8 mouse cellular contexts compared by ENCODE assay signal in the genomic region with DNA sequence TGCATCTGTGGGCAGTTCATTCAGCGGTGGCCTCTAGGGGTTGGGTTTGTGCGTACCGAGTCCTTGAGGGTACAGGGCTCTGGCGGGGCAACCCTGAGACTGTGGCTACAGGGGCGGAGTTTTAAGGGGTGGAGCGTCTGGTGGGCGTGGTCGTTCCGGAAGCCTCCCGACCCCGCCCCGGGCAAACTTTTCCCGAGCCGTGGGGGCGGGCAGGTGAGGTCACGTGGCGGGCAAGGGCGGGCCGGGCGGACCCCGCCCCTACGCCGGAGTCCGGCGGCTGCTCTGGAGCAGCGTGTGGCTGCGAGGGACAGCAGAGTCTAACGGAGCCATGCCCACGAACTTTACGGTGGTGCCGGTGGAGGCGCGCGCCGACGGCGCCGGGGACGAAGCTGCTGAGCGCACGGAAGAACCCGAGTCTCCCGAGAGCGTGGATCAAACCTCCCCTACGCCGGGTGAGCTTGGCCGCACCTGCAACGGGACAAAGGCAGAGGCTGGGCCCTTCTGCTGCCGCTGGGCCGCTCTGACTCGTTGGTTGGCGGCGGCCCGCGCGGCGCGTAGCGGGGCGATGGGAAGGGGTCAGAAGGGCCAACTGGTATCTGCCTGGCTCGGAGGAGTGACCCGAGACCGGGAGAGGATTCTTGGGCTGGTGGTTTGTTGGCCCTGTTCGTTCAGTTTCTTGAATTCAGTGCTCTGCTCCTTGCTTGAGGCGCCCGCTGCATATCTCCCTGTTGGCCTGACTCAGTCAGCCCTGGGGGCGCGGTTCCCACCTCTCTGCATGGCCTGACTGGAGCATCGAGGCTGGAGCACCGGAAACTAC. TPM values are rescaled to one million over a fixed set of nuclear protein-coding genes. Genes with fewer than 3 reads are reported as not detected.
DNase-seq lines count a peak whose midpoint lies in the region; ATAC-seq and TF ChIP-seq lines count a peak whose summit lies in the region.

No protein-coding gene starts in this region.

- H3ac ChIP-seq in C2C12 (ENCODE audit: control insufficient read depth, insufficient read length, low read depth): peak overlapping the region; percentile 96

- H3K79me3 ChIP-seq in C2C12 (ENCODE audit: low read depth): peaks cover 47% of the 10 kb centered on the region

- peak overlapping the region; percentile 60 for H3K4me3 ChIP-seq in C2C12 (ENCODE audit: insufficient read depth, poor library complexity, severe bottlenecking)
- H3K4me3 ChIP-seq in heart, embryonic 14.5 days (ENCODE audit: control insufficient read depth in 1 of 2, insufficient read depth in 1 of 2, low read depth in 1 of 2, low read length in 2 of 2): peak overlapping the region; percentile 74 to 81
- H3K4me3 ChIP-seq in kidney, postnatal 0 days (replicated peaks; ENCODE audit: low read depth, low read length): peak overlapping the region; percentile 63
- peak overlapping the region; percentile 65 for H3K4me3 ChIP-seq in neural tube, embryonic 13.5 days

- no peaks in the 10 kb centered on the region for H3K9me3 ChIP-seq in heart, embryonic 14.5 days (ENCODE audit: control insufficient read depth, low read length)
- no peaks in the 10 kb centered on the region for H3K9me3 ChIP-seq in kidney, postnatal 0 days (replicated peaks; ENCODE audit: low read length)
- H3K9me3 ChIP-seq in neural tube, embryonic 13.5 days: no peaks in the 10 kb centered on the region

- no peak for TF ChIP-seq CTCF in C2C12 (IDR thresholded peaks at IDR 0.05; ENCODE audit: control insufficient read depth, insufficient read depth, insufficient read length)
- TF ChIP-seq CTCF in kidney, postnatal 0 days (IDR thresholded peaks at IDR 0.05; ENCODE audit: low read depth): peak; percentile 19; the same call in 1 of the 2 replicates

- no peaks in the 10 kb centered on the region for H3K36me3 ChIP-seq in C2C12 (ENCODE audit: control insufficient read depth, insufficient read depth)
- peaks cover 4% of the 10 kb centered on the region; the same call in 1 of the 2 replicates for H3K36me3 ChIP-seq in heart, embryonic 14.5 days (ENCODE audit: control insufficient read depth, insufficient read depth, low read length)
- H3K36me3 ChIP-seq in kidney, postnatal 0 days (ENCODE audit: insufficient read depth, low read length): no peaks in the 10 kb centered on the region
- H3K36me3 ChIP-seq in neural tube, embryonic 13.5 days: no peaks in the 10 kb centered on the region

- peak overlapping the region; percentile 72 to 92 for H3K27ac ChIP-seq in heart, embryonic 14.5 days (replicated peaks in 1 of 2; ENCODE audit: control insufficient read depth in 1 of 2, insufficient read depth in 1 of 2, low read depth in 2 of 2, low read length in 2 of 2)
- peak overlapping the region; percentile 70 for H3K27ac ChIP-seq in kidney, postnatal 0 days
- 0 out of 2 replicates have a peak overlapping the region, but pooled peaks have one; percentile 23 for H3K27ac ChIP-seq in neural tube, embryonic 13.5 days (replicated peaks)

- WGBS in heart, embryonic 14.5 days: under 1% methylated on average over 70 of the region's 70 CpGs
- WGBS in kidney, postnatal 0 days: under 1% methylated on average over 69 of the region's 70 CpGs
- WGBS in neural tube, embryonic 13.5 days: under 1% methylated on average over 70 of the region's 70 CpGs

- ATAC-seq in erythroid progenitor cell, adult 5-6 weeks (replicated peaks; ENCODE audit: low FRiP score, poor library complexity, severe bottlenecking): peak; percentile 70
- peak; percentile 90 for ATAC-seq in heart, embryonic 14.5 days (ENCODE audit: insufficient number of reproducible peaks, insufficient read depth, low FRiP score, low read depth)
- ATAC-seq in kidney, postnatal 0 days (replicated peaks; ENCODE audit: low FRiP score, low read depth): peak; percentile 93
- peak; percentile 85 for ATAC-seq in neural tube, embryonic 13.5 days (ENCODE audit: low read depth)

- no peaks in the 10 kb centered on the region for H3K27me3 ChIP-seq in C2C12 (ENCODE audit: control insufficient read depth, insufficient read depth, insufficient read length)
- no peaks in the 10 kb centered on the region for H3K27me3 ChIP-seq in heart, embryonic 14.5 days (ENCODE audit: control insufficient read depth, insufficient read depth, low read length)
- no peaks in the 10 kb centered on the region for H3K27me3 ChIP-seq in kidney, postnatal 0 days (ENCODE audit: insufficient read depth, low read length)
- no peaks in the 10 kb centered on the region for H3K27me3 ChIP-seq in neural tube, embryonic 13.5 days

- peak overlapping the region; percentile 93 for H3K4me2 ChIP-seq in heart, embryonic 14.5 days (ENCODE audit: low read length)
- peak overlapping the region; percentile 94 for H3K4me2 ChIP-seq in kidney, postnatal 0 days (ENCODE audit: low read length)
- H3K4me2 ChIP-seq in neural tube, embryonic 13.5 days: peak overlapping the region; percentile 89

- H3K9ac ChIP-seq in heart, embryonic 14.5 days (ENCODE audit: low read length): peak overlapping the region; percentile 94
- peak overlapping the region; percentile 71 for H3K9ac ChIP-seq in kidney, postnatal 0 days (ENCODE audit: low read depth, low read length)
- H3K9ac ChIP-seq in neural tube, embryonic 13.5 days: peak overlapping the region; percentile 80

- H3K79me2 ChIP-seq in C2C12 (ENCODE audit: control insufficient read depth, insufficient read depth): peaks cover 51% of the 10 kb centered on the region

- peaks cover 28 to 53% of the 10 kb centered on the region in 2 experiments for H3K4me1 ChIP-seq in heart, embryonic 14.5 days (ENCODE audit: control insufficient read depth in 2 of 2, insufficient read depth in 2 of 2, low read length in 2 of 2)
- peaks cover 6% of the 10 kb centered on the region for H3K4me1 ChIP-seq in kidney, postnatal 0 days (replicated peaks; ENCODE audit: insufficient read depth, low read length)
- H3K4me1 ChIP-seq in neural tube, embryonic 13.5 days (replicated peaks): peaks cover 48% of the 10 kb centered on the region

- DNase-seq in adrenal gland, adult 18-20 months (ENCODE audit: low spot score in 2 of 2): peak; percentile 94 to 95
- peak; percentile 94 for DNase-seq in kidney, postnatal 0 days (ENCODE audit: low spot score)
- DNase-seq in lung, adult 18-20 months: peak; percentile 93 to 95
- peak; percentile 87 for DNase-seq in testis, postnatal 14 days (ENCODE audit: low spot score)

TF ChIP-seq in C2C12, 6 proteins besides CTCF, POLR2A, EP300 and RAD21:
- peak; percentile 92 for TF ChIP-seq USF1 (IDR thresholded peaks at IDR 0.05; ENCODE audit: low read depth)
- TF ChIP-seq MAX (IDR thresholded peaks at IDR 0.05): peak; percentile 75
- TF ChIP-seq MYOD1 (IDR thresholded peaks at IDR 0.05; ENCODE audit: control insufficient read depth, insufficient read length, low read depth): no peak
- no peak for TF ChIP-seq FOSL1 (IDR thresholded peaks at IDR 0.05; ENCODE audit: insufficient read depth, low read length, poor library complexity, severe bottlenecking)
TF ChIP-seq in C2C12: peak in this region for 2.

RNA-seq across cellular contexts. Expression of a gene that starts 30.8 kb away (rescaled TPM):
- polyA plus RNA-seq in C2C12 (2012; fragmentation: generic; extraction: Trizol): 28.7 TPM
- total RNA-seq in adrenal gland, adult 18-20 months (2021): 10 to 100 TPM; 33.1 to 38.4 TPM
- 1.7 and 4.3 TPM in 2 replicates for total RNA-seq in erythroid progenitor cell, adult 5-6 weeks (2015; ENCODE audit: low replicate concordance)
- 1.1 and 1.5 TPM in 2 replicates for total RNA-seq in erythroid progenitor cell, adult 5-6 weeks (2017; ENCODE audit: low replicate concordance)
- 39.4 and 44.1 TPM in 2 replicates for polyA plus RNA-seq in heart, embryonic 14.5 days (2014; fragmentation: Nextera tagmentation; extraction: Ambion mirVana)
- 14.7 and 16.1 TPM in 2 replicates for polyA plus RNA-seq in kidney, postnatal 0 days (2015; fragmentation: Nextera tagmentation; extraction: Ambion mirVana)
- polyA plus RNA-seq in neural tube, embryonic 13.5 days (2015; fragmentation: Nextera tagmentation; extraction: Ambion mirVana): 13.4 and 13.6 TPM in 2 replicates

RNA-seq across cellular contexts. Expression of a gene that starts 59.0 kb away (rescaled TPM):
- not detected for polyA plus RNA-seq in C2C12 (2012; fragmentation: generic; extraction: Trizol)
- total RNA-seq in adrenal gland, adult 18-20 months (2021): under 1 TPM; 0.35 to 0.36 TPM
- total RNA-seq in erythroid progenitor cell, adult 5-6 weeks (2015; ENCODE audit: low replicate concordance): not detected in 2 replicates
- not detected in 2 replicates for total RNA-seq in erythroid progenitor cell, adult 5-6 weeks (2017; ENCODE audit: low replicate concordance)
- polyA plus RNA-seq in heart, embryonic 14.5 days (2014; fragmentation: Nextera tagmentation; extraction: Ambion mirVana): not detected in 2 replicates
- 5.7 and 5.9 TPM in 2 replicates for polyA plus RNA-seq in kidney, postnatal 0 days (2015; fragmentation: Nextera tagmentation; extraction: Ambion mirVana)
- 0.56 and 0.72 TPM in 2 replicates for polyA plus RNA-seq in neural tube, embryonic 13.5 days (2015; fragmentation: Nextera tagmentation; extraction: Ambion mirVana)

Comparison
In these comparisons a context has a peak if more than half of its experiments do, and no peak if none do; other contexts are left out.
1. Peak in every context shown above with its lines: DNase-seq, ATAC-seq, H3K4me3 ChIP-seq and H3K27ac ChIP-seq.
2. H3K27ac ChIP-seq: peak in every context shown above with its lines; median percentile 82 in heart, embryonic 14.5 days; 70 in kidney, postnatal 0 days; 23 in neural tube, embryonic 13.5 days.